Comparison of ENCODE assay signal across 9 mouse cellular contexts in the genomic region with DNA sequence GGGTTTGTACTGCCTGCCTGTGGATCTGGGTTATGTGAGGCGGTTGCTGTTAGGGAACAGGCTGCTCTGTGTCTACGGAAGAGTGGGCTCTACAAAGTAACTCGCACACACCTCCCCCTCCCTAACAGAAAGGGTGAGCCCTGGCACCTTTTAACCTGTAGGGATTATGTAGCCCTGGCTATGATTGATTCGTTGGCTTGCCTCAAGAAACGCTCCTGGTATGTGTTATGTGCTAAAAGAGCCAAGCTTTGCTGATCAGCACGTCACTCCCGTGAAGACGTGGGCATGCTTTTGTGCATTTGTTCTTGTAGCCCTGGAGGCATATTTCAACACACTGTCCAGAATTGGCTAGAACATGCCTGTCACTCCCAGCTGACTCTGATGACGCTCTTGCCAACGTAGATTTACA.
DNase-seq lines count a peak whose midpoint lies in the region; ATAC-seq and TF ChIP-seq lines count a peak whose summit lies in the region.
"Had no signal": no experiment of that assay in that cellular context is flagged by ENCODE, and none has a peak within 500 bp of the region (broad histone marks: within the 10 kb centered on the region; RNA-seq: fewer than 3 reads in every experiment).

No protein-coding gene starts in this region.

- H3K4me3 ChIP-seq in gastrocnemius, adult 2 months, result peak overlapping the region; percentile 36
- no peak overlapping the region for H3K4me3 ChIP-seq in midbrain, embryonic 12.5 days
- no peak overlapping the region for H3K4me3 ChIP-seq in midbrain, embryonic 11.5 days (ENCODE audit: low read depth, low read length)
- no peak overlapping the region for H3K4me3 ChIP-seq in hindbrain, embryonic 16.5 days (ENCODE audit: low read length)
- H3K4me3 ChIP-seq in neural tube, embryonic 13.5 days, result no peak overlapping the region
- H3K4me3 ChIP-seq in liver, postnatal 0 days (ENCODE audit: low read depth, low read length), result no peak overlapping the region

- H3K27ac ChIP-seq in gastrocnemius, adult 2 months, result no peak overlapping the region
- H3K27ac ChIP-seq in midbrain, embryonic 12.5 days (replicated peaks), result no peak overlapping the region
- no peak overlapping the region for H3K27ac ChIP-seq in midbrain, embryonic 11.5 days (ENCODE audit: low read depth, low read length)
- H3K27ac ChIP-seq in hindbrain, embryonic 16.5 days (ENCODE audit: low read depth, low read length), result no peak overlapping the region
- H3K27ac ChIP-seq in neural tube, embryonic 13.5 days (replicated peaks), result no peak overlapping the region
- H3K27ac ChIP-seq in liver, postnatal 0 days (ENCODE audit: low read depth), result no peak overlapping the region

- DNase-seq in gastrocnemius, adult 2 months, result peak; percentile 24
- DNase-seq in gastrocnemius, postnatal 10 days, result no peak
- DNase-seq in midbrain, embryonic 11.5 days (ENCODE audit: low spot score, missing footprints), result no peak
- DNase-seq in liver, postnatal 0 days, result no peak
- DNase-seq in T-cell, adult 2 months (ENCODE audit: low spot score), result no peak
- DNase-seq: cerebellum, adult 9-11 months had no signal

- no peaks in the 10 kb centered on the region for H3K27me3 ChIP-seq in midbrain, embryonic 12.5 days
- H3K27me3 ChIP-seq in midbrain, embryonic 11.5 days (ENCODE audit: control insufficient read depth, insufficient read depth, low read length), result no peaks in the 10 kb centered on the region
- H3K27me3 ChIP-seq in hindbrain, embryonic 16.5 days (replicated peaks; ENCODE audit: control insufficient read depth, insufficient read depth, low read length), result no peaks in the 10 kb centered on the region
- no peaks in the 10 kb centered on the region for H3K27me3 ChIP-seq in neural tube, embryonic 13.5 days
- no peaks in the 10 kb centered on the region for H3K27me3 ChIP-seq in liver, postnatal 0 days (ENCODE audit: insufficient read depth, low read length)

- 0 out of 2 replicates have a peak, but pooled peaks cover 3% of the 10 kb centered on the region for H3K4me1 ChIP-seq in midbrain, embryonic 12.5 days
- H3K4me1 ChIP-seq in midbrain, embryonic 11.5 days (ENCODE audit: control insufficient read depth, insufficient read depth, low read length), result no peaks in the 10 kb centered on the region
- no peaks in the 10 kb centered on the region for H3K4me1 ChIP-seq in hindbrain, embryonic 16.5 days (ENCODE audit: control insufficient read depth, insufficient read depth, low read depth, low read length)
- H3K4me1 ChIP-seq in neural tube, embryonic 13.5 days (replicated peaks), result peaks cover 15% of the 10 kb centered on the region
- H3K4me1 ChIP-seq in liver, postnatal 0 days (ENCODE audit: insufficient read depth), result no peaks in the 10 kb centered on the region

- H3K36me3 ChIP-seq in midbrain, embryonic 12.5 days, result no peaks in the 10 kb centered on the region
- no peaks in the 10 kb centered on the region for H3K36me3 ChIP-seq in midbrain, embryonic 11.5 days (ENCODE audit: control insufficient read depth, insufficient read depth, low read length)
- H3K36me3 ChIP-seq in hindbrain, embryonic 16.5 days (ENCODE audit: control insufficient read depth, insufficient read depth, low read length), result no peaks in the 10 kb centered on the region
- H3K36me3 ChIP-seq in neural tube, embryonic 13.5 days, result no peaks in the 10 kb centered on the region
- H3K36me3 ChIP-seq in liver, postnatal 0 days (replicated peaks; ENCODE audit: insufficient read depth, low read length), result no peaks in the 10 kb centered on the region

- 0 out of 2 replicates have a peak, but pooled peaks cover 3% of the 10 kb centered on the region for H3K9me3 ChIP-seq in midbrain, embryonic 12.5 days
- H3K9me3 ChIP-seq in midbrain, embryonic 11.5 days (ENCODE audit: control insufficient read depth, low read length), result no peaks in the 10 kb centered on the region; the same call in 1 of the 2 replicates
- no peaks in the 10 kb centered on the region for H3K9me3 ChIP-seq in hindbrain, embryonic 16.5 days (ENCODE audit: control insufficient read depth, low read length)
- peaks cover 10% of the 10 kb centered on the region for H3K9me3 ChIP-seq in neural tube, embryonic 13.5 days
- no peaks in the 10 kb centered on the region for H3K9me3 ChIP-seq in liver, postnatal 0 days (ENCODE audit: low read length)

- TF ChIP-seq EP300 in liver, postnatal 0 days (IDR thresholded peaks at IDR 0.05; ENCODE audit: low read depth), result no peak

- no peak for TF ChIP-seq CTCF in gastrocnemius, adult 2 months (IDR thresholded peaks at IDR 0.05)
- TF ChIP-seq CTCF in liver, postnatal 0 days (IDR thresholded peaks at IDR 0.05; ENCODE audit: low read depth), result no peak

- ATAC-seq in midbrain, embryonic 12.5 days (ENCODE audit: low FRiP score, low read depth), result peak; percentile 60; the same call in 1 of the 2 replicates
- ATAC-seq in midbrain, embryonic 11.5 days (ENCODE audit: low FRiP score), result no peak
- peak; percentile 68; the same call in 1 of the 2 replicates for ATAC-seq in hindbrain, embryonic 16.5 days
- no peak for ATAC-seq in neural tube, embryonic 13.5 days (ENCODE audit: low read depth)
- ATAC-seq in liver, postnatal 0 days, result no peak

- intact Hi-C loops in gastrocnemius, adult 2 months (cut with DNase I), result no loop called here

- no peak overlapping the region for H3K9ac ChIP-seq in midbrain, embryonic 12.5 days (replicated peaks)
- H3K9ac ChIP-seq in midbrain, embryonic 11.5 days (ENCODE audit: low read length), result no peak overlapping the region
- no peak overlapping the region for H3K9ac ChIP-seq in hindbrain, embryonic 16.5 days (ENCODE audit: low read depth, low read length)
- no peak overlapping the region for H3K9ac ChIP-seq in neural tube, embryonic 13.5 days
- no peak overlapping the region for H3K9ac ChIP-seq in liver, postnatal 0 days (replicated peaks)

- 64% methylated on average over 10 of the region's 10 CpGs for WGBS in midbrain, embryonic 12.5 days
- 80% methylated on average over 10 of the region's 10 CpGs for WGBS in midbrain, embryonic 11.5 days
- WGBS in hindbrain, embryonic 16.5 days, result 55% methylated on average over 10 of the region's 10 CpGs
- 56% methylated on average over 10 of the region's 10 CpGs for WGBS in neural tube, embryonic 13.5 days
- WGBS in liver, postnatal 0 days (ENCODE audit: insufficient replicate concordance), result 72% methylated on average over 10 of the region's 10 CpGs

- H3K4me2 ChIP-seq in midbrain, embryonic 12.5 days (replicated peaks), result no peak overlapping the region
- no peak overlapping the region for H3K4me2 ChIP-seq in midbrain, embryonic 11.5 days
- H3K4me2 ChIP-seq in hindbrain, embryonic 16.5 days (ENCODE audit: low read length), result peak overlapping the region; percentile 20; the same call in 1 of the 2 replicates
- H3K4me2 ChIP-seq in neural tube, embryonic 13.5 days, result peak overlapping the region; percentile 22; the same call in 1 of the 2 replicates
- H3K4me2 ChIP-seq in liver, postnatal 0 days (ENCODE audit: low read depth, low read length), result no peak overlapping the region

Comparison
In these comparisons a context has a peak if more than half of its experiments do, and no peak if none do; other contexts are left out.
1. ATAC-seq: peak in midbrain, embryonic 12.5 days (single experiment) and hindbrain, embryonic 16.5 days (single experiment); none in midbrain, embryonic 11.5 days (single experiment), neural tube, embryonic 13.5 days (single experiment) and liver, postnatal 0 days (single experiment).
2. H3K4me2 ChIP-seq: peak in hindbrain, embryonic 16.5 days (single experiment) and neural tube, embryonic 13.5 days (single experiment); none in midbrain, embryonic 12.5 days (single experiment), midbrain, embryonic 11.5 days (single experiment) and liver, postnatal 0 days (single experiment).